Mouse (Mus musculus): ENCODE data around the gene 1600014C10Rik. TPM values are rescaled to one million over a fixed set of nuclear protein-coding genes. Genes with fewer than 3 reads are reported as not detected.

Gene 1600014C10Rik
- total RNA-seq, 4 experiments from 2014 or later = 25.9 to 32.4 (median 27.0) TPM

DNA sequence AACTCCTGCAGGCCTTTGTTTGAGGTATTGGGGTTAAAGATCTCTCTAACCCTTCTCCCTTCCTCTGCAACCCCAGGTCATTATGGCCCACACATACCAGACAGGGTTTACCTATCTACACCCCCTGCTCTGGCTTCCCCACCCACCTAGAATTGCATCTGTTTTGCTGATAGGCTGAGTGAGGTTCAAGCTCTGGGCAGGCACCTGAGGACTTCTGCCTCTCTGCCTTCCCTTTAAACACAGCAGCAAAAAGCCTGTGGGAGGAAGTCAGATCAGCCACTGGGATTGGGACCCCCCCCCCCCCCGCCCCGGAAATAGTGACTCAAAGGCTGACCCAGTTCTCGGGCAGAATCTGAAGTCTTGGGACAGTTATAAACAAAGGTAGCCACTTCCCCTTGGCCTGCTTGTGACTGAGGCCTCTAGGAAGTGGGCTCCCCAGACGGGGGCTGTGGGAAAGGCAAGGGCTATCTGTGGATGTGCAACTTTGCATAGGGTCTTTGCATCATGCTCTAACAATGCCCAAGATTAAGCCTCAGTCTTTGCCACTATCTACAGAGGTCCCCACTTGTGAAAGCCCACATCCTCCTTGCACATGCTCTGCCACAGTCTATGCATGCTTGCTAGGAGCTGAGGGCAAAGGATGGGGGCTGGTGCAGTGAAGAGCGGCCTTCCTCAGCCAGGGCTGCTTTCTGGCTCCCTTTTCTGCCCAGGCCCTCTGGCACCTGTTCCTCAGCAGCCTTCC is 31.6 kb downstream of the 1600014C10Rik start:
- DNase-seq (ENCODE audit: low spot score in 2 of 2) = no peak

DNA sequence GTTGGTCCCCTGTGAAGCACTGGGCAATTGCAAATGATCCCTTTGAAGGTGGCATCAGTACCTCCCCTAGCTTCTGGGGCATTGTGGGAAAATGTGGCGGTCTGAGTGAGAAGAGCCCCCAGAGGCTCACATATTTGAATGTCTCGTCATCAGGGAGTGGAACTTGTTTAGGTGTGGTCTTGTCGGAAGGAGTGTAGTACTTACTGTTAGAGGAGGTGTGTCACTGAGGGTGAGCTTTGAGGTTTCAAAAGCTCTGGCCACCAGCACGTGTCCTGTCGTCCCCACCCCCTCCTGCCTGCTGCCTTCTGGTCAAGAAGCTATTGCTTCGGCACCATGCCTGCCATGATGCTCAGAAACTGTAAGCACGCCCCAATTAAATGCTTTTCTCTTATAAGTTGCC is 32.3 kb downstream of the 1600014C10Rik start:
- DNase-seq (ENCODE audit: low spot score in 2 of 2) = no peak

DNA sequence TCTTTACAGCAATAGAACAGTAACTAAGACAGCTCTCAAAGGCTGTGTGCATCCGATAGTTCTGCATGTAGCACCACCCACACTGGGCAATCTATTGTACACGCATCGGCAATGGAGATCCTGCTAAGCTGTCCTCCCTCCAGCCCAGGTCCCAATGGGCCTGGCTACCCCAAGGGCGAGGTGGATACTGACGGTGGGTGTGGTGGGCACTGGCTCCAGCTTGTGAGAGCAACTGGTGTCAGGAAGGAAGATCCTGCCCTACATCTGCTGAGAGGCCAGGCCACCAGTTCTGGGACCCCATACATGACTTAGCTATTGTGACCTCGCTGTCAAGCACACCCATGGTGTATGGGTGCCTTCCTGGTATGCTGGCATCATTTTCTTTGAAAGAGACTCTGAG is 32.7 kb downstream of the 1600014C10Rik start:
- no peak for DNase-seq (ENCODE audit: low spot score in 2 of 2)

DNA sequence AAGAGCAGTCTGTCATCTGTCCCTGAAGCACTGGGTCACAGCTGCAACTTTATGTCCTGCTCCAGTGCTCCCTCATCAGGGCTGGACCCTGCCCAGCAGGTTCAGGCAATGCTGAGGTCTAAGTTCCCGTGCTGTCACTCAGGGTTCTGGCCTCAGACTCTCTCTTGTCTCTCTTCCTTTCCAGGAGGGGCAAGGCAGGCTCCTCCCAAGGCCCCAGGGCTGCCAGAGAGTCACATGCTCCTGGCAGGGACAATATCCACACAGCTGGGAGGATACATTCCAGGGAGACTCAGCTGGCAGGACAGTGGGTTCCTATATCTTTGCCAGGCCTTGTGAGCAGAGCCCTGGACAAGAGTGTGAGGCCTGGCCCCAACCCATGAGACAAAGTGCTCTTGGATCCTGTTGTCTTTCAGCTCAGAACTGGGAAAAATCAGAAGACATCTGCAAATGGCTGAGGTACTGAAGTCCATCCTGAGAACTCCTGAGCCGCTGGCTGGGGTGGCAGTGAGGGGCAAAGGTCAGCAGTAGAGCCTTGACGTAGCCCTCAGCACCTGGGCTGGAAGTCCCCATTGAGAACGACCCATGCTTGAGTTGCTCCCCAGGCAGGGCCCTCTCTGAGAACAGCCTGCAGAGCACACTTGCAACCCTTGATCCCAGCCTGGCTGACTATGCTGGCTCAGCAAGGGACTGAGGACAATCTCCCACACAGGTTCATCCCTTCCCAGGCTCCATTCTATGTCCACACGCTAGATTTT is 34.6 kb downstream of the 1600014C10Rik start:
- peak; percentile 92 for DNase-seq (ENCODE audit: low spot score in 2 of 2)

DNA sequence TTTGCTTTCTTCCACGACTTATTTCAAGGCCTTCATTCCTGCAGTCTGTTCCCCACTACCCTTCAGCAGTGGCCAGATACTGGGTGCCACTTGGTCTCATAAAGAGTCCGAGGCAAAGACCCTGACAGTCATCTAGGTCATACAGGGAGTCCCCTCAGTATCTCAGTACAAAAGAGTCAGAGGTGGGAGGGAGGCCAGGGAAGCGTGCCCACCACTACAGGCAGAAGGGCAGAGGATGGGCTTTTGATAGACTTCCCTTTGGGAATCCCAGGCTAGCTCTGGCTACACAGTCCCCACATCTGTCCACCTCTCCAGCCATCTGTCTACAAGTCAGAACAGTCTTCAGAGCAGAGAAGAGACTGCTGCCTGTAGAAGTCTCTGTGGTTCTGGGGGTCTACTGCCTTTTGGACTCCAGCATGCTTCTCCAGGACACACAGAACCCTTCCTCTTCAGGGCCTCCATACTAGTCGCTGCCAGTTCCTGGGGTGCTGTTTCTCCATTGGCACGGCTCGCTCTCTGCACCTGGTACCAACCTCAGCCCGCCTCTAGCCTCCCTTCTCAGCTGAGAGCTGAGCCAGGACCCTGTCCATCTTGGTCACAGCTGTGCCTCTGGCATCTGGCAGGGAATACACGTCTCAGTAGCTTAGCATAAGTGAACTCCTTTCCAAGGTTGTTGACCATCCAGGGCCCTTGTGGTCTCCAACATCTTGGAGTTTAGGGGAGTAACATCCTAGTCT is 35.8 kb downstream of the 1600014C10Rik start:
- no peak for DNase-seq (ENCODE audit: low spot score in 2 of 2)

DNA sequence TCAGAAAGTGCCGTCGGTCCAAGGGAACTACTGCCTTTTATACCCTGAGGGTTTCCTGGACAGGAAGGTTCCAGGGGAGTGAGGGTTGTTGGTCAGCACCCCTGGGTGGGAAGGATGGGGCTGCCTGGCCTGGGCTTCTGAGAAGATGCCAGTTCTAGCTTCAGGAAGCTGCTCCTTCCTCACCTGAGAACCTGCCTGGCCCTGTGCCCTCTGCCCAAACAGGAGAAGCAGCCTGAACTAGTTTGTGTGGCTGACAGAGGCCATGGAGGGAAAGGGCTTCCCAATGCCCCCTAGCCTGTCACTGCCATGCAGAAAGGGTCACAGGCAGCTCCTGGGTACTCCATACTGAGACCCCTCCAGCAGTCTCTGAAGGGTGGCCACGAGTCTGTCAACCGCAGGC is 36.5 kb downstream of the 1600014C10Rik start:
- no peak for DNase-seq (ENCODE audit: low spot score in 2 of 2)

DNA sequence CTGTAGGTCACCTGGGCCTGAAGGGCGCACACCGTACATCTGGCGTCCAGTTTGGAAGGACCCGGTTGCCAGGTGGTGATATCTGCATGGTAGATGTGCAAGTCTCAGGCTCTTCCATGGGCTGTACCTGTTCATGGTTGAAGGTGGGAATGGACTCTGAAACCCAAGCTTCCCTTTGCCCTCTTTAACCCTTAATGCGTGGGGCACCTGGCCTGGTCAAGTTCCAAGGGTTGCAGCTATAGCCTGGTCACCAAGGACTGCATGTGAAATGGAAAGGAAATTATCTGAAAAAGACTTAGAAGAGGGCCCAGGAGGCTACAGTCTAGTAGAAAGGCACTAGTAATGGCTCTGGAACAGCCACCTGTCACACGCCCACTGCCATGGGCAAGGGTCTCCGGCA is 37.8 kb downstream of the 1600014C10Rik start:
- DNase-seq (ENCODE audit: low spot score in 2 of 2) = no peak

DNA sequence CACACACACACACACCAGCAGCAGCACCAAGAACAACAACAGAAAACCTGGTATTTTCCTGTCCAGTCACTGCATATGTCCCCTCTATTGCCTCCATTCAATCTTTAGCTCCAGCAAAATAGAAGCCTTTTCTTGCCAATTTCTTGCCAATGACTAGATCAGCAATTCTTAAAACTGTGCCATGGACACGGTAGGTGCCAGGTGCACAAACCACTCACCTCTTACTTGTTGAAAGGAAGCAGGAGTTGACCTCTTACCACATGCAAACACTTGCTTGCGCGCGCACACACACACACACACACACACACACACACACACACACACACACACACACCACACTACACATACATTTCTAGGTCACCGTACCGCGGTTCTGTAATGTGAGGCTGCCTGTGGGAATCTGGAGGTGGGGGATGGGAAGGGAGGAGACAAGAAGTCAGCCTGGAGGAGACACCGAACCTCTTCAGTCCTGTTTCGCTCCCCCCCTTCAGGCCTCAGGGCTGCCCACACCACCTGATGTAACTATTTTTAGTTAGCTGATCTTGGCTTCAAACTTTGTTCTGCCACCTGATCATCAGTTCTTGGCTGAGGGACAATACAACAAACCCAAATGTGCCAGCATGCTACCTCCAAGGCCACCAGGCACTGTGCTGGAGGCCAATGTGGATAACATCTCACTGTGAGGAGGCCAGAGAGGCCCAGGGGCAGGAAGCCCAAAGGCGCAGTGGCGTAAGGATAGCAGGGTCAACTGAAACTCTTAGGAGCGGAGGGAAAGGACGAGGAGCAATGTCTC is 41.8 kb downstream of the 1600014C10Rik start:
- peak; percentile 59 to 77 for DNase-seq (ENCODE audit: low spot score in 2 of 2)

DNA sequence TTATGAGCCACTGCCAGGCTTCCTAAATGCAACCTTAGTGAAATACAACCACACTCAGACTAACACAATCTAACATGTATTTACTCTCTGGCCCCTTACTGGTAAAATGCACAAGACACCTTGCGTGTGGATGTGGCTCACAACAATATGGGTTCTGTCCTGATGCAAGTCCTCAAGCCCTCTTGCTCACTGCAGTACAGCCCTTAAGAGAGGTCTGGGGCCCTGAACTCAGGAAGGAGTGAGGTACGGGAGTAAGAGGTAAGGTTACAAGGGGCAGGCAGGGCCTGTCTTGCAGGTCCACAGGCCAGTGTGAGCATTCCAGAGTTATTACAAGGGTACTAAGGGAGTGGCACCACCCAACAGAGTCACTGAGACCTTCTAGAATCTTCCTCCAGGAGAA is 43.2 kb downstream of the 1600014C10Rik start:
- no peak for DNase-seq (ENCODE audit: low spot score in 2 of 2)

DNA sequence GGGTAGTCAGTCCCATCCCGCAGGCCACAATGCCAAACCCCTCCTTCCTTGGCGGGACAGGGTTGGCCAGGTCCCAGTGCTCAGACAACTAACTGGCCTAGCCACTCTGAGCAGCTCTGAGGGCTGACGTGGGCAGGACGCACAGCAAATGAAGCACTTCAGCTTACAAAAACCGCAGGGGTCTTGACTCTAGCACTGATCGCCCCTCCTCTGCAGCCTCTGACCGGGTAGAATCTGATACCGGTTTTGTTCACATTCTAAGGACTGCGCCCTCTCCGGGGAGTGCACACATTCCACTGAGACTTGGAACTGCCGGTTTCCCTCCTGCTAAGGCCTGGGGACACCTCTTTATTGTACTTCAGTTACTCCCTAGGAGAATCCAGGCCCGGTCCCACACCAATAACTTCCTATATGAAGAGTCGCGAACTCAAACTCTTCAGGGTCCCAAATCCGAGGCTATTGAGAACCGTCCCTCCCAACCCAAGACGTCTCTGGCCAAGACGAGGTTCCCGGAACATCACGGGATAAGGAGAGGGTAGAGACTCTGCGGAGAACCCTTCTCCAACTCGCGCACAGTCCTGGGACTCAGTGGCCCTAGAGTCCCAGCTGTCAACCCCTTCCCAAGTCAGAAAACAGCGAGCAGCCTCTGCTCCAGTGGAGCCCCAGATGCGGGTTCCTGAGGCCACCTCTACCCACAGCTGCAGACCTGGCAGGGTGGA is 44.3 kb downstream of the 1600014C10Rik start:
- DNase-seq (ENCODE audit: low spot score in 2 of 2) = peak; percentile 92 to 94

DNA sequence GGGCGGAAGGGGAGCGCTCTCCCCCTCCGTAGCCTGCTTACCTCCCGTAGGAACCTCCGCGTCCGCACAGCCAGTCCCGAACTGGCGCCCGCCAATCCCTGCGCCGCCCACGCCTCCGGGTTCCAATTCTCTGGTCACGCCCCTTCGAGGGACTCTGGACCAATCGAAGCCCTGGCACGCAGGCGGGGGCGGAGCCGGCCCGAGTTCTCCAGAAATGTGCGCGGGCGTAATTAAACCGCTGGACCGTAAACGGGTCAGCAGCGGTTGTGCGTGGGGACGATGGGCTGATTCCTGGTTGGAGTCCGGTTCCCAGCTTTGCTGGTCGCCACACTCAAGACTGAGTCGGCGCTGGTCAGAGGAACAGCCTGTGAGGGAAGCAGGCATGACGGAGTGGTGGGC is 44.9 kb downstream of the 1600014C10Rik start, which contains the start of gene Plekhf1:
Gene Plekhf1 (minus strand): TSS at position 117 of the 399 bp plus-strand sequence.
- peak; percentile 94 to 95 for DNase-seq (ENCODE audit: low spot score in 2 of 2)

DNA sequence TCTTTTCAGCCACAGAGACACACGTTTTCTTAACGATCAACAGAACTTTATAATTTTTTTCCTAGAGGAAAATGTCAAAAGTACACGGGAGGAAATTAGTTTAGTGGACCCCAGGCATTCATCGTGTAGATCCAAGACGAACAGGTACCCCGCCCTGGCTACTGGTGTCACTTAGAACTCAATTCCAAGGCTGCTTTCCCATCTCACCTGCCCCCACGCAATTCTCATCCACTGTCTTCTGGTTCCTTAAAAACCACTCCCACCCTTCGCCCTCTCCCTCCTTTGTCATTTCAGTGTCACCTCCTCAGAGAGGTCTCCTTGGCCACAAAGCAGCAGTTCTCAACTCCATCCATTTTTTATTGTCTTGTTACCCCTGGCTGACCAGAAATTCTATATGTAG is 45.3 kb downstream of the 1600014C10Rik start:
- no peak for DNase-seq (ENCODE audit: low spot score in 2 of 2)

DNA sequence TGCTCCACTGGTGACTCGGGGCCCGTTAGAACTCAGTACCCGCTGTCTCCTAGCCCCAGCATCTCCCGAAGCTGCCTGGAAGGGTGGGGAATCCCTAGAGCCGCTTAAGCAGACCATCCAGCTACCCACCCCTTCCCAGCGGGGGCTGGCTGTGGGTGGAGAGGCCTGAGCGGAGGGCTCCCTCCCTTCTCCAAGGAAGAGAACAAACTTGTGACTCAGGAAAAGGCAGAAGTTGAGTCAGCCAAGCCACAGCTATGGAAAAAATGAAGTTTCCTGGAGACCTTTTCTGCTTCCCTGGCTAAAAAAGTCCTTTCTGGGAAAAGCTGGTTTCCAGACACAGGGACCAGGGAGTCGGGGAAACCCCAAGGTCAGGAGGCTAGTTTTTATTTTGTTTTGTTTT is 47.3 kb downstream of the 1600014C10Rik start:
- DNase-seq (ENCODE audit: low spot score in 2 of 2) = peak; percentile 49 to 57

DNA sequence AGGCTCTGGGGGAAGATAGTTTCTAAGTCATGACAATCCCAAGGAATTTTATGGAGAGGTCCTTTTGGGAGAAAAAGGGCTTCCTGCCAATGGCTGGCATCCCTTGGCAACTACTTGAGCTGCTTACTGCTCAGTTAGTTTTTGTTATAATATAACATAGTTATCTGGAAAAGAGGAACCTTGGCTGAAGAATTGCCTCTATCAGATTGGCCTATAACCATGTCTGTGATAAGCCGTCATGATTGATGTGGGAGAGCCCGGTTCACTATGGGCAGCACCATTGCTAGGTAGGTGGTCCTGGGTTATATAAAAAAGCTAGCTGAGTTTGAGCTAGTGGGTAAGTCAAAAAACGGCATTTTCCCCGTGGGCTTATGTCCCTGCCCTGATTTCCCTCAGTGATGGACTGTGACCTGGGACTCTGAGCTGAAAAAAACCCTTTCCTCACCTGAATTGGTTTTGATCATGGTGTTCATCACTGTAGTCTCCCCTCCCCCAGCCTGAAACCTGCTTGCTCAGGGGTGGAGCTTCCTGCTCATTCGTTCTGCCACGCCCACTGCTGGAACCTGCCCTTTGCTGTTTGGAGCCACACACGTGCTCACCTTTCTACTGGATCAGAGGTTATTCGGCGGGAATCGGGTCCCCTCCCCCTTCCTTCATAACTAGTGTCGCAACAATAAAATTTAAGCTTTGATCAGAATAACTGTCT is 53.5 kb downstream of the 1600014C10Rik start:
- DNase-seq (ENCODE audit: low spot score in 2 of 2) = no peak

DNA sequence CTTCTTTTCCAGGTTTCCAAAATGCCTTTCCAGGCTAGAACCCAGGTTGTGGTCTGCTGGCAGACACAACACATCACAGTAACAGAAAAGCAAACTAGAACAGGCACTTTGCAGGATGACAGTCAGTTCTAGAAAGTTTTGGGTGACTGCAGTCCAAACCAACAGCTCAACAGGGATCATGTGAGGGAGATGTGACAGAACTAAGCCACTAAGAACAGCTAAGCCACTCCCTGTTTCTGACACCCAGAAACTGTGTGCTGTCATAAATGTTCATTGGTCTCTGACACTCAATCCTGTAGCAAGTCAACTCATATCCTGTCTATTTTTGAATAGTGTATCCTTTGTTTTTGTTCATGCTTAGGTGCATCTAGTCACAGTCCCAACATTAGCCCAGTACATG is 54.1 kb downstream of the 1600014C10Rik start:
- no peak for DNase-seq (ENCODE audit: low spot score in 2 of 2)

DNA sequence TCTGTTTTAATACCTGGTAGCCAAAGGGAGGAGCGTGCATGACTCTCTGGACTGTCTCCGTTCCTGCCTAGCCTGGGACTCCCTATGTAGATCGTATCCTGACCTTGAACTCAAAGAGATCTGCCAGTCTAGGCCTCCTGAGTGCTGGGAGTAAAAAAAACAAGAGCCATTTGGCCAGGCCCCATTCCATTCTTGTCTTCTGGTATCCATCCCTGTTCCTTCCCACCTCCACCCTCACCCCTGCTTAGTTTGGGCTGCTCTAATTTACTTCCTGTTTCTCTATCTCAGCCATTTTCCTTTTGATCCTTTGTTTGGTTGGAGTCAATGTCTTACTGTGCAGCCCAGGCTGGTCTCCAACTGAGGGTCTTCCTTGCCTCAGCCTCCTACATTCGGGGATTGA is 59.4 kb downstream of the 1600014C10Rik start:
- no peak for DNase-seq (ENCODE audit: low spot score in 2 of 2)
